Mouse (Mus musculus): ENCODE results near the gene Srpk2.

- TF ChIP-seq EP300 (IDR thresholded peaks at IDR 0.05; ENCODE audit: insufficient read depth, low read depth, low read length) = no peak
- TF ChIP-seq CTCF (IDR thresholded peaks at IDR 0.05) = no peak
- TF ChIP-seq POLR2A (IDR thresholded peaks at IDR 0.05; ENCODE audit: insufficient read depth, low read depth, low read length) = no peak
Observed at GRCm38 (mm10) chr5:23535692-23536091, 148.7 kb downstream of the Srpk2 start.

All from heart, adult 2 months (tissue).